Mouse (Mus musculus) left cerebral cortex, adult 11 months (tissue): ENCODE results near the gene Spata25.
A peak's percentile ranks its signal among the peaks of the same experiment; 100 is the strongest.
"Not testable (repeated sequence)": the region's sequence is repeated elsewhere in the genome, so short reads cannot be mapped to it uniquely, and the experiment has no call there.

ENCODE experiments used
- DNase-seq: peaks from one replicate; pipeline ENCODE4 v3.0.0; 2022; ENCODE audit warnings: low spot score

The Spata25 gene

DNA sequence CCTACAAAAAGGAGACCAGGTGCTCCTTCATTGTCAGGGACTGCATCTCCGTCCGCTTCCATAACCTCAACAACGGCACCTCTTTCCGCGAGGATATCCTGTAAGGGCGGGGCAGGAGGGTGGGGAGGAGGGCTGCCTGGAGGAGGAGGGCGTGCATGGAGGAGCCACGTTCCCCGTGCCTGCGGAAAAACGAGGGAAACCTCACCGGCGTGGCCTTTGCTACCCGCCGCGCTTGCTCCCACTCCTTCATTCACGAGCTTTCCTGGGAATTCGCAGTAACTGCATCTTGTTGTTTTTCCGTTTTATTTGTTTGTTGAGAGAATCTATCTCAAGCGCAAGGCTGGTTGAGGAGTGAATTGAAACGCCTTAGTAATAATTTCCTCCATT is 23.0 kb downstream of the Spata25 start:
- DNase-seq = no peak

DNA sequence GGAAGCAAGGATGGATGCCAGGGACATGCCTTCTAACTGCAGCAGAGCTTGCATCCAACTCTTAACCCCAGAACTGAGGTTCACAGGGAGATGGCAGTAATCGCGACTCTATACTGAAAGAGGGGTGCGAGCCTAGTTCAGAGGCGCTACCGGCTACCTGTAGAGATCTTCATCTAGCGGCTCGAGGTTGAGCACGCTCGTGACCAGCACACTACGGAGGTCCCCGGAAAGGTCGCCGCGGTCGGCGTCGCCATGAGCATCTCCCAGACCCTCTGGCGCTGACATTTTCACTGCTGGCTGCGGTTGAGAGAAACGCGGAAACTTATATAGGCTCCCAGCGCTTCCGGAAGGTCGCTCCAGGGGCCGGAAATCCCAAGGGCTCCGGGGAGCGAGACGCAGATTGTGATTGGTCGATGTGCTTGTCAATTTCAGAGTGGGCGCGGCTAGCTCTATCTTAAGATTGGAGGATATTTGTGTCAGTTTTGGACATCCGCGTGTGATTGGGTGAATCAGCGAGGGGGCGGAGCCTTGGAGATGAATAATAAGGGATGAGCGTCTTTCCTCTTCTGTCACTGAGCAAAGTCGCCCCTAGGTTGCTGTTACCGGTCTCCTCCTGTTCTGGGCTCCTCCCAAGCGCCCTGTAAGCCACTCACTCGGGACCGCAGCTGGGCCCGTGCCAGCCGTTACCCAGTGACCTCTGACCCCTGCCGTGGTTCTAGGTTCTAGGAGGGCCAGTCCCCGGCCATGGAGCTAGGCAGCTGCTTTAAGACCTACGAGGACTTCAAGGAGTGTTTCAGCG is 23.6 kb downstream of the Spata25 start, which contains the start of the genes Acot8 and Zswim3:
Gene Acot8, minus strand, starts transcription at position 350 of the 799 bp plus-strand sequence.
Gene Zswim3, plus strand, starts transcription at position 566 of the 799 bp plus-strand sequence.
- peak; percentile 98 for DNase-seq

DNA sequence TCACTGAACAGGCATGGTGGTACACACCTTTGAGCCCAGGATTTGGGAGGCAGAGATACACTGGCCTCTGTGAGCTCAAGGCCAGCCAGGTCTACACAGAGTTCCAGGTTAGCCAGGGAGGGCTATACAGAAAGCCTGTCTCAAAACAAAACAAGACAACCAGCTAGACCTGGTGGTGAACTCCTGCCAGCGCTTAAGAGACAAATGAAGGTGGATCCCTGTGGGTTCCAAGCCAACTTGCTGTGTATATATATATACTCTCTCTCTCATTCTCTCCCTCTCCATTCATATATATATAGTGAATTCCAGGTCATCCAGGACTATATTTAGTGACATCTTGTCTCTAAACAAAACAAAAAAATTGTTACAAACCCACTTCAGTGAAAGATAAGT is 24.4 kb downstream of the Spata25 start:
- DNase-seq = no peak

DNA sequence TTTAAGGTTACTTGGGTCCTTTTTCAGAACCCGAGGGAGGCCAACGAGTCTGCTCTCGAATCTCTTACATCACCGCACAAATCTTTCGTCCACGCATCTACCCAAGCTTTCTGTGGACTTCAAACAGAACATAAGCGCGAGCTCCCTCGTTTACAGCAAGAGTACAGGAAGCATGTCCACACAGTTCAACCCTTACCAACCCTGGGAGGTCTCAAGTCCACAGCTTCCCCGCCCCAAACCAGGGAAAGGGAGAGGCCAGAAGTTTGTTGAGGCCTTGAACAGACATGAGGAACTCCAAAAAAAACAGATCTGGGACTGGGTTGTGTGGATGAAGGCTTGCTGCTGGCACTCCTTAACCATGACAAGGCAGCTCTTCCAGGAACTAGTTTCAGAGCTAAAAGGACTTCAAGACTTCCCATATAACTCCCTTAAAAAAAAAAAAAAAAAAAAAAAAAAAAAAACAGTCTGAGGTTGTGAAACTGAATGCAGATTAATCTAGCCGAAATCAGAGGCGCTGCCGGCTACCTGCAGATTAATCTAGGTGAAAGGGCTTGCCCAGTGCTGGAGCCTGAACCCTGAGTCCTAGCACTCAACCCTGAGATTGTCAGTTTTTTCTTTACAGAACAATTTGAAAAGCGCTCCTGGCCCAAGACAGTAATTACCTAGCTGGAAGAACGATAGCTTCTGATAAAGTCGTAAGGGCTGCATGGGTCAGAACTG is 25.0 kb downstream of the Spata25 start:
- DNase-seq = no peak

DNA sequence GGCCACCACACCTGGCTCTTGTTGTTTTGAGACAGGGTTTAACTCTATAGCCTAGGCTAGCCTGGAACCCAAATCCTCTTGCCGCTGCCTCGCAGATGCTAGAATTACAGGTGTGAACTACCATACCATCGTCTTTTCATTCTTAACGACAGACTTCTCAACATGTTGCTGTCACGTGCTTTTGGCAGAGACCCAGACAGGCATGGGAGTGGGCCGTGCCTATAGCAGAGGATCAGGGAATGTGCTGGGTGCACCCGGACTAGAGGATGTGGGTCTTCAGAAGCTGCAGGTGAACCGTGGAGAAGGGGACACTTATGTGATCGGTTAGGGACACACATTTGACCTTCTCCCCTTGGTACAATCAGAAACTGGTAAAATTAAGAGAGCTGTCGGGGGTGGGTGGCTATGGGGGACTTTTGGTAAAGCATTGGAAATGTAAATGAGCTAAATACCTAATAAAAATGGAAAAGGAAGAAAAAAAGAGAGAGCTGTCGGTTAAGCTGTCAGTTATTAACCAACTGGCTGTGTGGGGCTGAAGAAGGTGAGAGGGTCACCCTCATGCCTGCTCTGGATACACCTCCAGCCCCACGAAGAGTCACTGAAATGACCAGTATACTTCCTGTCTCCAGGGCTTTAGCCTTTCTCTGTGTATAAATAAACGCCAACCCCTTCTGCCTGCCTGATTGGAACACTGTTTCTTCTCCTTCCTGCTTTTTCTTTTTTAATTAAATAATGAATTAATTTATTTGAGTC is 27.9 kb downstream of the Spata25 start:
- no peak for DNase-seq

DNA sequence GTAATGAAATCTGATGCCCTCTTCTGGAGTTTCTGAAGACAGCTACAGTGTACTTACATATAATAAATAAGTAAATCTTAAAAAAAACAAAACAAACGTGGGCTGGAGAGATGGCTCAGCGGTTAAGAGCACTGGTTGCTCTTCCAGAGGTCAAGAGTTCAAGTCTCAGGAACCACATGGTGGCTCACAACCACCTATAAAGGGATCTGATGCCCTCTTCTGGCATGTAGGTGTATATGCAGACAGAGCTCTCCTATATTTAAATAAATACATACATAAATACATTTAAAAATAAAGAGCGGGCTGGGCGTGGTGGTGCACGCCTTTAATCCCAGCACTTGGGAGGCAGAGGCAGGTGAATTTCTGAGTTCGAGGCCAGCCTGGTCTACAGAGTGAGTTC is 29.8 kb downstream of the Spata25 start:
- not testable (repeated sequence) for DNase-seq

DNA sequence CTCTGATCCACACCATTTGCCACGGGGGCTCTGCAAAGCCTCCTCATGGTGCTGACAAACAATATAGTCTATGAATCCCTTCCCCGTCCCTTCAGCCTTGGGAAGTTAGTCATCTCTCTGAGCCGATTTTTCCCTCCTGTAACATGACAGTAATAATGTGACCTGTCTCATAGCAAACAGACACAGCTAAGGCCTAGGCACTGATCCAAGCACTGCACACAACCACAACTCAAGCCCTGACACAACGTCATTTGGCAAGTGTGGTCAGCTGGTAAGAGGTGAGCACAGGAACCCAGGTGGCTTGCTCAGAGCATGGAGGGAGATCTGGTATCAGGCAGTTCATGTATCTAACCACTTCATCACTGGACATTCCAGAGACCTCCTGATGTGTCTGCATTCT is 32.5 kb downstream of the Spata25 start:
- no peak for DNase-seq

DNA sequence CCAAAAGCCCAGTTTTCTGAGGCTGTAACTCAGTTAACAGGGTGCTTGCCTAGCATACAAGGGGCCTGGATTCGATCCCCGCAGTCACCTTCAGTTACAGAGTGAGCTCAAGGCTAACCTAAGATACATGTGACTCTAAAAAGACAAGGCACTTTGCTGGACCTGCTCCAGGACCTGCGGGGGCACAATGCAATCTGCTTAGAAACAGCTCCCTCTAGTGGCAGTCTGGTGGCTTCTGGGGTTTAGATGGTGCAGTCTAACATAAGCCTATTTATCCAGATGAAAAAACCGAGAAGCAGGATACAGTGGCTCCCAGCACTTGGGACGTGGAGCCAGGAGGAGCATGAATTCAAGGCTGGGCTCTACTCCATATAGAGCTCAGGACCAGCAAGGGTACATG is 34.0 kb downstream of the Spata25 start:
- DNase-seq = peak; percentile 66

DNA sequence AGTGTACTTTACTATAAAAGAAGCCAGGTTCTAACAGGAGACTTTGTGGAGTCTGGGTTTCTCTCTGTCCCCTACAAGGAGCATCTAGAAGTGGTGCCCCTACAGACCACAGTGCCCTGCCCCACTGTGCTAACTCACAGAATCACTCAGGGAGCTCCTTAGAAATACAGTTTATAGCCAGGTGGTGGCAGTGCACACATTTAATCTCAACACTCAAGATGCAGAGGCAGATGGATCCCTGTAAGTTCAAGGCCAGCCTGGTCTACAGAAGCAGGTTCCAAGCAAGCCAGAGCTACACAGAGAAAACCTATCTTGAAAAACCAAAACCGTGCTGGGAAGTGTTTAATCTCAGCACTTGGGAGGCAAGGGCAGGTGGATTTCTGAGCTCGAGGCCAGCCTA is 34.6 kb downstream of the Spata25 start:
- DNase-seq = no peak

DNA sequence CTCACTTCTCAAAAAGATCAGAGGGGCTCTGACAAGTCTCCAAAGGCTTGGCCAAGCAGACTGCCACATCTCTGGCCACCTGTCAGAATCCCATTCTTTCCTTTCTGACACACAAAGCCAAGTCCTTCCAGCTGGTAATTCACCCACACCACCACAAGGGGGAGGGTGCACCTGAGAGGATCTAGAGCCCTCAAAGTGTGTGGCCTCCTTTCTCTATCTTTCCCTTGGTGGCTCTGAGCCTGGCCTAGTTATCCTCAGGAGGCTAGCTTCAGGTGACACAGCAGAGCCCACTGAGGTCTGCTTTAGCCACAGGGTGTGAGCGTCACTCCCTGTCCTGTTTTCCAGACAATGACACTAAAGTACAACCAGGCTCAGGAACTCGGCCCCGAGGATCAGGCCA is 35.1 kb downstream of the Spata25 start:
- DNase-seq = no peak

DNA sequence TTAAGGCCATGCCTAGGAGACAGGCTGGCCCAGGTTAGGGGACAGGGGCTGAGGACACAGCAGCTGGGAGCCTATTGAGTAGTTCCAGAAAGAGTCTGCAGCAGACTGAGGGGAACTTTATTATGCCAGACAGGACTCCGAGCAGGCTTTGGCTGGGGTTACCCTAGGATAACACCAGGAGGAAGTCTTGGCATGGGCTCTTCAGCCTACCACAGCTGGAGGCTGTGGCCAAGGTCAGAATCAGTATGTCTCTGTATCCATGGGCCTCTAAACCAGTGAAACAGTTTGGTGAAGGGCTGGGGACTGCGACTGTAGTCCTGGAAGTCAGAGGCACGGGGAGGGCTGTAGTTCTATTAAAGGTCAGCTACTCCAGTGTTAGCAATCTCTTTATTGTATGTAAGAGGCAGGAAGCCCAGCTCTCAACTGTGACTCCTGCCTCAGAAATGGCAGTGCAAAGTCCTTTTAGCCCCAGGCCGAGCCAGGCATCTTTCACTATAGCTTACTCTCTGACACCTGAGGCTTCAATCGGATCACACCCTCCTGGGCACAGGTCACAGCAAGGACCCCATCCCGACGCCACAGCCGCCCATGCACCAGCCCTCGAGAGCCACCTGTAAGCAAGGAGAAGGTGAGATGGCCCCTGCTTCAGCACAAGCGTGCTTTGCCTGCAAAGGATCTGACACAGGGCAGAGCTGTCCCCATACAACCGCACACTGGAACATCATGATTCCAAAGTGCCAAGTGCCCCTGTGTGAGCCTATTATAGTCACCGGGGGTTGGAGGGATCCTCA is 35.7 kb downstream of the Spata25 start:
- DNase-seq = no peak

DNA sequence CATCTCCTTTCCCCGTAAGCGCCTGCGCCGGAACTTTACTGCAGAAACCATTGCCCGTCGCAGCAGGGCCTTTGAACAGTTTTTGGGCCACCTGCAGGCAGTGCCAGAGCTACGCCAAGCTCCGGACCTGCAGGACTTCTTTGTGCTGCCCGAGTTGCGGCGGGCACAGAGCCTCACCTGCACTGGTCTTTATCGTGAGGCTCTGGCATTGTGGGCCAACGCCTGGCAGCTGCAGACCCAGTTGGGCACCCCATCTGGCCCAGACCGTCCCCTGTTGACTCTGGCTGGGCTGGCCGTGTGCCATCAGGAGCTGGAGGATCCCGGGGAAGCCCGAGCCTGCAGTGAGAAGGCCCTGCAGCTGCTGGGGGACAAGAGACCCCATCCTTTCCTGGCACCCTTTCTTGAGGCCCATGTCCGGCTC is 36.5 kb downstream of the Spata25 start:
- no peak for DNase-seq

DNA sequence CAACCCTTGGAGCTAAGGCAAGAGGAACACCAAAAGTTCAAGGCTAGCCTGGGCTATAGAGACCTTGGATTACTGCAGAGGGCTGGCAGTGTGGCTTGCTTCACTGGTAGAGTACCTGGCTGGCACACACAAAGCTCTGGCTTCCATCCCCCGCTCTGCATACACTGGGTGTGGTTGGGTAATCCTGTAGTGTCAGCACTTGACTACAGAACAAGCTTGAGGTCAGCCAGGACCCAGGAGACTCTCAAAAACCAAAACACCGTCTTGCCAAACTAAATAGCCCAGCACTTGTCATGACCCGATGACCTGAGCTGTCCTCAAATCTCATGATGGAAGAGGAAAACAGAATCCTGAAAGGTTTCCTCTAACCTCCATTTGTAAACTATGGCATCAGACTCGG is 37.9 kb downstream of the Spata25 start:
- no peak for DNase-seq

DNA sequence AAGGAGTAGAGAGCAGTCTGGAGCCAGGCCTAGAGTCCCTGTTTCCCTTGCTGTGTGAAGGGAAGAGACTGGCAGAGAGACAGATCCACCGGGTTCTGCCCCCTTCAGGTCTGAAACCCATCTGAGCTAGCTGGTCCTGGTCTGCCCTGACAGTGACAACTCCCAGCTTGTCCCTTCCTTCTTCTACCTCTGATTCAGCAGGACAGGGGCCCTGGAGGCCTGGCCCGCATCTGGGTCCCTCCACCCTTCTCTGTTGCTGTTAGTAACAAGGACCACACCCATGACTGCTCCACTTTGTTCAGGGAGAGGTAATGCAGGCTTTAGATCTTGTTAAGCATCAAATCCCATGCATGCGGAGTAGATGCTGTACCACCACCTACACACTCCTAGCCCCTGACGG is 39.9 kb downstream of the Spata25 start:
- no peak for DNase-seq

DNA sequence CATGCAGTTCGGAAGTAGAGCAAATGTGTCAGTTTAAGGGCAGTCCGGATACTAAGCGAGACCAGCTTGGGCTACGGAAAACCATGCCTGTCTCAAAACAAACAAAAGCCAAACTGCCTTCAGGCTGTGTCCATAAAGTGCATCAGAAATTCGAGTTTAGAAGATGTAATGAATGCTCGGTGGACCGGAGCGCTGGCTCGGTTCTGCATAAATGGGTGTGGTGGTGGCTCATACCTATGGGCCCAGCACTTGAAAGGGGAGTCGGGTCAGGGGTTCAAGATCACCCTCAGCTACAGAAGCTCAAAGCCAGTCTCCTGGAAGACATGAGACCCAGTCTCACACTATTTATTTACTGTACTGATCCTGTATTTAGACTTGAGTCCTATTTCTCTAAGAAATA is 40.6 kb downstream of the Spata25 start:
- no peak for DNase-seq

DNA sequence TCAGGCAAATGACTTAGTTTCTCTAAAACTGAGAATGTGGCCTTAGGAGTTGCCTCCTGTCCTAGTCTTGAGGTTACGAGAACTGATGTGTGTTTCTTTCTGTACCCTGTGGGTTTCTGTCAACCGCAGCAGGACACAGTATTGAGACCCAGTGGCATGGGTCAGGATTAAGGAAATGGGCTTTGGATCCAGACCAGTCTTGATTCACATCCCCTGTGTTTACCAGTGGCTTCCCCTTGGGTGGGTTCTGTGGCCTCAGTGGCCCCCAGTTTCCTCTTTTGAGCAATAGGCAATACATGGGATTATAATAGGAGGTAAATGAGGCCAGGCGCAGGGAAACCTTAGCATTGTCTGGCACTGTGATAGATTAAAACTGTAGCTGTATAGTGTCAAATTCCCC is 41.3 kb downstream of the Spata25 start:
- no peak for DNase-seq

DNA sequence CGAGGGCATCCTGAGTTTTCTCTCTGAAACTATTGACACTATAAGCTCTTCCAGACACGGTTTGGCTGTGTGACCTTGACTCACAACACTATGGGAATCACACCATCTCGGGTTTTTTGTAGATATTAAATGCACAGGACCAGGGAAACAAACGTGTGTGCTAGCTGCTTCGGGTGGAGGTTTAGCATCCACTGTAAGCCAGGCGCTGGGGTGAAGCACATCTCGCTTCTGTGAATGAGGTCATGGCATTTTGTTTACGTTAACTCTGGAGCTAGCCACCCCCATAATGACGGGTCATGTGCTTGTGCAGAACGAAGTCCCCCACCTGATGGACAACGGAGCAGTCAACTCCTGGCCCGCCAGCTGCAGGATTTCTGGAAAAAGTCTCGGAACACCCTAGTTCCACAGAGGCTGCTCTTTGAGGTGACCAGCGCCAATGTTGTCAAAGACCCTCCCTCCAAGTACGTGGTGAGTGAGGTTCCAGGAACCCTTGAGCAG is 41.9 kb downstream of the Spata25 start:
- DNase-seq = no peak

DNA sequence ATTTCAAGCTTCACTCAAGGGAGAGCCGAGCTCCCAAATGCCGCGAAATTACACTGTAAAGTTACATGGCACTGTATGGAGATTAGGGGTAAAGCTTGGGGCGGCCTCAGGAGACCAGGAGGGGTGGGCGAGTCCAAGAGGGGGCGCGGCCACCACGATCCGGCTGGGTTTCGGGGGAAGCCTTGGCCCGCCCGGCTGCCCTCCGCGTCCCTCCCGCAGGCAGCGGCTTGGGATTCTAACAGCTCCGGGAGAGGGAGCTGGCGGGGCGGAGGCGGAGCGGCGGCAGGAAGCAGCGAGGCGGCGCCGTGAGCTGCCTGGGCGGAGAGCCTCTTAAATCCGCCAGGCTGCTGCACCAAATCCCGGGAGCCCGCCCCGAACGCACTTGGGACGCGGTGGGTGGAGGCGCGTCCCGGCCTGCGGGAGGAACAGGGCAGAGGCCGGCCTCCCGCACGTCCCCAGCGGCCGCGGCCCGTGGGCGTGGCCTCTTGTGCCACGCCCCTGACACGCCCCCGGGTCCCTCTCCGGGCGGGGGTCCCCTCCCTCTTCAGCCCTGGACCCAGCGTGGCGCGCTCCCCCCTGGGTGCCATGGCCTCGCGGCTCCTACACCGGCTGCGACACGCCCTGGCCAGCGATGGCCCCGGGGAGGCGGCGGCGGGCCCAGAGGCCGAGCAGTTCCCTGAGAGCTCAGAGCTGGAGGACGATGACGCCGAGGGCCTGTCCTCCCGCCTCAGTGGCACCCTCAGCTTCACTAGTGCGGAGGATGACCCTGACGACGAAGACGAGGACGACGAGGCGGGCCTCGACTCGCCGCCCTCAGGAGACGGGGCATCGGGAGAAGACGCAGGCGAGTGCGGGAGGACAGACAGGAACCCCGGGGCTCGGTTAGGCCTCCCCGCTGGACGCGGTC is 42.6 kb downstream of the Spata25 start, which contains the start of gene Snx21:
Gene Snx21, plus strand, starts transcription at position 343 of the 907 bp plus-strand sequence.
- peak; percentile 83 for DNase-seq

DNA sequence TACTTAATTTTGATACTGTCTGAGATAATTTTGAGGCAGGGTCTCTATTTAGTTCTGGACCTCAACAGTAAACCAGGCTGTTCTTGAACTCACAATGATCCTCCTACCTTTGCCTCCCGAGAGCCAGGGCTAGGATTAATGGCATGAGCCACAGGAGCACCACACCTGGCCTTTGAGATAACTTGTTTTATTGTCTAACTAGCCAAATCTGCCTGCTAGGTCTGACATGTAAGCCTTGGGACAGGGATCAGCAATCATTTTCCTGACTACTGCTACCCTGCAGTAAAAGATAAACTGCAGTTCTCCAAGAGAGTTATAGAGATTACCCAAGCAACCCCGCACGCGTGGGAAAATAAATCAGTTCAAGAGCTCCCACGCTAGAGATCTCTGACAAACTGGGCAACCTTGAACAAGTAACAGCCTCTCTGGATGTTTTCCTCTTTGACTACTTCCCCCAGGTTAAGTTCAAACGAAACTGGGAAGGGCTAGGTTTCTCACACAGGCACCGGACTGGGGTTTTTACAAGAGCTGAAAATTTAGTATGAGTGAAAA is 43.4 kb downstream of the Spata25 start:
- no peak for DNase-seq

DNA sequence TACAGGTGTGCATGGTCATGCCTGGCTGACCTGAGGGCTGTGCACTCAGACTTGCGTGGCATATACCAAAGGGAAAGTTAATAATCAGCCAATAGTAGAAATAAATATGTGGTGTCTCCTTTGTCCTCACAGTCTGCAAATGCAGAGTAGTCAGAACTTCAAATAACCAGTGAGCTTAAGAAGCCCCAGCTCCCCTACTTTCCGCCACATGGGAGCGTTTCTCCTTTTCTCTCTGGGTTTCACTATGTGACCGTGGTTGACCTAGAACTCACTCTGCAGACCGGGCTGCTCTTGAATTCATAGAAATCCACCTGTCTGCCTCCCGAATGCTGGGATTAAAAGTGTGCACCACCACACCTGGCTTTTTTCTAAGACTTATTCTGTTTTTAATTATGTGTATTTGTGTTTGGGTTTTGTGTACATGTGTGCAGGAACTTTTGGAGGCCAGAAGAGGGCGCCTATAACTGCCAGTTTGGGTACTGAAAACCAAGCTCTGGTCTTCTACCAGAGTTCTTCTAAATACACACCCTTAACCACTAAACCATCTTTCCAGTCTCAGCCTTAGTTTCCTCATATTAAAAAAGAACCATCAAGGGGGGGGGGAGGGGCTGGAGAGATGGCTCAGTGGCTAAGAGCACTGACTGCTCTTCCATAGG is 44.3 kb downstream of the Spata25 start:
- no peak for DNase-seq
